Mouse (Mus musculus) lung, embryonic 15.5 days (tissue): ENCODE data around the gene Psmd1. TPM values are rescaled to one million over a fixed set of nuclear protein-coding genes. Genes with fewer than 3 reads are reported as not detected.

Experiments
- ATAC-seq: fragments of 200-750 bp; cut with Nextera tagmentation; 2 replicates; pipeline ENCODE4 v1.8.0; 2017; ENCODE audit warnings: moderate number of reproducible peaks, borderline replicate concordance; ENCODE audit not compliant: low FRiP score, low TSS enrichment; ENCODE audit errors: extremely low read depth
- H3K27ac ChIP-seq: fragments of 300-500 bp; sonication (generic); 2 replicates; pipeline ENCODE4 v1.5.1; 2015; ENCODE audit warnings: moderate library complexity, mild to moderate bottlenecking, inconsistent platforms
- H3K27me3 ChIP-seq: fragments of 300-500 bp; sonication (generic); 2 replicates; pipeline ENCODE4 v1.6.1; 2015; ENCODE audit warnings: inconsistent platforms
- H3K36me3 ChIP-seq: fragments of 300-500 bp; sonication (generic); 2 replicates; pipeline ENCODE4 v1.6.1; 2015; ENCODE audit warnings: inconsistent platforms
- H3K4me1 ChIP-seq: fragments of 300-500 bp; sonication (generic); 2 replicates; pipeline ENCODE4 v1.6.1; 2015; ENCODE audit warnings: inconsistent platforms
- H3K4me2 ChIP-seq: fragments of 300-500 bp; sonication (generic); 2 replicates; pipeline ENCODE4 v1.6.1; 2015; ENCODE audit warnings: inconsistent platforms, mild to moderate bottlenecking, moderate library complexity
- H3K4me3 ChIP-seq: fragments of 300-500 bp; sonication (generic); 2 replicates; pipeline ENCODE4 v1.5.1; 2015; ENCODE audit warnings: mild to moderate bottlenecking, inconsistent platforms
- H3K9ac ChIP-seq: fragments of 300-500 bp; sonication (generic); 2 replicates; pipeline ENCODE4 v1.6.1; 2015; ENCODE audit warnings: inconsistent platforms
- H3K9me3 ChIP-seq: fragments of 300-500 bp; sonication (generic); 2 replicates; pipeline ENCODE4 v1.6.1; 2016; ENCODE audit warnings: inconsistent platforms
- WGBS: fragments of 180-500 bp; shearing (Covaris S2); methylation state at CpG from one replicate; pipeline ENCODE4 v1.1.7; 2015; 5-methylcytosine and 5-hydroxymethylcytosine counted together
- polyA plus RNA-seq: library from polyadenylated mRNA; unstranded; fragments of >200 nt; fragmentation: Nextera tagmentation; extraction: Ambion mirVana; gene quantifications from 2 replicates; pipeline ENCODE4 v1.2.1, GENCODE M21; 2015

The Psmd1 gene
- polyA plus RNA-seq, 1 experiment from 2014 or later, result 176 TPM

DNA sequence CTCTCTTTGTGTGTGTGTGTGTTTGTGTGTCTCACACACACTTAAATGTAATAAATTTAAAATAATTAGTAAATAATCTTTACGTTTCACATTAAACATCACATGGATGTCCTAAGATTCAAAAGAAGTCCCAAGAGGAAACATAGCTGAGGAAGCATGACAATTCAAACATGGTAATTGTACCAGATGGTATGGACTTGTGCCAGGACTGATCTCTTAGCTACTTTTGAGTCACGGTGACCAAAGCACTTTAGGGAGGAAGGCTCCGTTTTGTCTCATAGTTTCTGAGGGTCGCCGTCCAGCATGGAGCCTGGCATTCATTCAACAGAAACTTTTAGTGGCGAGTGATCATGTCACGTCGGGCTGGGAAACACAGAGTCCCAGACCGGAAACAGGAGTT lies 84.0 kb downstream of the Psmd1 start:
- no peak overlapping the region for H3K4me3 ChIP-seq
- 67% methylated on average over 9 of the region's 9 CpGs for WGBS
- no peak for ATAC-seq
- H3K4me1 ChIP-seq, result no peaks in the 10 kb centered on the region
- H3K27ac ChIP-seq, result no peak overlapping the region
- no peak overlapping the region for H3K4me2 ChIP-seq
- no peaks in the 10 kb centered on the region for H3K36me3 ChIP-seq
- H3K9me3 ChIP-seq, result no peaks in the 10 kb centered on the region
- H3K9ac ChIP-seq, result no peak overlapping the region
- H3K27me3 ChIP-seq, result no peaks in the 10 kb centered on the region

GRCm38 (mm10) chr1:86150929-86151328 lies 86.7 kb downstream of the Psmd1 start:
- no peak overlapping the region for H3K4me3 ChIP-seq
- no peak overlapping the region for H3K27ac ChIP-seq
- H3K4me2 ChIP-seq, result no peak overlapping the region
- H3K9me3 ChIP-seq, result no peaks in the 10 kb centered on the region
- peaks cover 13% of the 10 kb centered on the region for H3K4me1 ChIP-seq
- no peak for ATAC-seq
- no peak overlapping the region for H3K9ac ChIP-seq
- H3K27me3 ChIP-seq, result no peaks in the 10 kb centered on the region
- 77% methylated on average over 6 of the region's 6 CpGs for WGBS
- no peaks in the 10 kb centered on the region for H3K36me3 ChIP-seq

DNA sequence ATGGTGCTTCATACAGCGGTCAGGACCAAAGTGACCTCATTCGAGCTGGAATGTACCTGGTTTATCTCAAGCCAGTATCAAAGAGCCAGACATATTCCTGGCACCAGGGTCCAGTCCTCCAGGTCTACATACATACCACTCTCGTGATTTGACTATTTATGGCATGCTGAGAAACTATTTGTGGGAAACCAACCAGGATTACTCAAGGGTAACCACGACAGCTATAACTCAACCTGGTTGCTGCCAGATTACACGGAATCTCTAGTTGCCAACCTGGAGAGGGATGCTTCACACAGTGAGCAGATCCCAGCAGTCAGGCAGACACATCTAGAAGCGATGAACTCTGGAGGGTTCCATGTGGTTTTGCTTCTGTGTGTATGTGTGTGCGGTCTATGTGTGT lies 87.2 kb downstream of the Psmd1 start:
- WGBS, result 85% methylated on average over 7 of the region's 7 CpGs
- no peak overlapping the region for H3K4me3 ChIP-seq
- H3K4me1 ChIP-seq, result peaks cover 13% of the 10 kb centered on the region
- no peaks in the 10 kb centered on the region for H3K27me3 ChIP-seq
- ATAC-seq, result no peak
- H3K4me2 ChIP-seq, result no peak overlapping the region
- no peaks in the 10 kb centered on the region for H3K36me3 ChIP-seq
- H3K9me3 ChIP-seq, result no peaks in the 10 kb centered on the region
- no peak overlapping the region for H3K27ac ChIP-seq
- H3K9ac ChIP-seq, result no peak overlapping the region

DNA sequence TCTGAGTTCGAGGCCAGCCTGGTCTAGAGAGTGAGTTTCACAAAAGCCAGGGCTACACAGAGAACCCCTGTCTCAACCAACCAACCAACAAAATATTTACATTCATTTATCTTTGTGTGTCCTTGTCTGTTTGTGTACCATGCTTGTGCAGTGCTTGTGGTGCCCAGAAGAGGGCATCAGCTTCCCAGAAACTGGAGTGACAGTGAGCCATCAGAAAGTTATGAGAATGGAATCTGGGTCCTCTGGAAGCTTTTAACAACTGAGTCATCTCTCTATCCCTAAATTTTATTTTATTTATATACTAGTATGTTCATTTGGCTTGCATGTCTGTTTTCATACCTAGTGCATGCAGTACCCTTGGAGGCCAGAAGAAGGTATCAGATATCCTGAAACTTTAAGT lies 88.4 kb downstream of the Psmd1 start:
- Histone ChIP-seq H3K4me1 (peaks cover 13% of the 10 kb centered on the region), H3K4me3 (no peak overlapping the region), H3K4me2 (no peak overlapping the region), H3K27me3 (no peaks in the 10 kb centered on the region), H3K27ac (no peak overlapping the region), H3K36me3 (no peaks in the 10 kb centered on the region), H3K9me3 (no peaks in the 10 kb centered on the region), H3K9ac (no peak overlapping the region)
- ATAC-seq, result no peak
- 93% methylated on average over 1 of the region's 1 CpGs for WGBS

- no peaks in the 10 kb centered on the region for H3K27me3 ChIP-seq
- WGBS, result 3% methylated on average over 40 of the region's 40 CpGs
- H3K9ac ChIP-seq, result peak within 1 kb of the TSS; percentile 81
- H3K4me3 ChIP-seq, result peak within 1 kb of the TSS; percentile 94
- H3K4me1 ChIP-seq, result peaks cover 13% of the 10 kb centered on the region
- peak; percentile 100 for ATAC-seq
- H3K27ac ChIP-seq, result peak within 1 kb of the TSS; percentile 73
- H3K4me2 ChIP-seq, result peak within 1 kb of the TSS; percentile 82
- H3K9me3 ChIP-seq, result no peaks in the 10 kb centered on the region
- no peaks in the 10 kb centered on the region for H3K36me3 ChIP-seq
Measured at GRCm38 (mm10) chr1:86154133-86154823, 90.1 kb downstream of the Psmd1 start, which contains the start of gene Armc9. Armc9 (plus strand) TSS chr1:86154780.

- ATAC-seq, result no peak
- H3K4me2 ChIP-seq, result peak overlapping the region; percentile 82
- no peaks in the 10 kb centered on the region for H3K9me3 ChIP-seq
- no peaks in the 10 kb centered on the region for H3K27me3 ChIP-seq
- peaks cover 13% of the 10 kb centered on the region for H3K4me1 ChIP-seq
- 2% methylated on average over 18 of the region's 18 CpGs for WGBS
- peak overlapping the region; percentile 94 for H3K4me3 ChIP-seq
- peak overlapping the region; percentile 81 for H3K9ac ChIP-seq
- H3K36me3 ChIP-seq, result no peaks in the 10 kb centered on the region
- no peak overlapping the region for H3K27ac ChIP-seq
Measured at GRCm38 (mm10) chr1:86154824-86155164, 90.6 kb downstream of the Psmd1 start.

GRCm38 (mm10) chr1:86156075-86156474 lies 91.9 kb downstream of the Psmd1 start:
- H3K9me3 ChIP-seq, result no peaks in the 10 kb centered on the region
- no peak overlapping the region for H3K4me3 ChIP-seq
- ATAC-seq, result no peak
- H3K4me2 ChIP-seq, result no peak overlapping the region
- H3K9ac ChIP-seq, result peak overlapping the region; percentile 17; the same call in 1 of the 2 replicates
- peaks cover 12% of the 10 kb centered on the region for H3K36me3 ChIP-seq
- H3K27me3 ChIP-seq, result no peaks in the 10 kb centered on the region
- H3K27ac ChIP-seq, result no peak overlapping the region
- WGBS, result 82% methylated on average over 3 of the region's 3 CpGs
- peaks cover 13% of the 10 kb centered on the region for H3K4me1 ChIP-seq

- 83% methylated on average over 6 of the region's 6 CpGs for WGBS
- peaks cover 13% of the 10 kb centered on the region for H3K4me1 ChIP-seq
Measured at GRCm38 (mm10) chr1:86156595-86156994, 92.4 kb downstream of the Psmd1 start.

DNA sequence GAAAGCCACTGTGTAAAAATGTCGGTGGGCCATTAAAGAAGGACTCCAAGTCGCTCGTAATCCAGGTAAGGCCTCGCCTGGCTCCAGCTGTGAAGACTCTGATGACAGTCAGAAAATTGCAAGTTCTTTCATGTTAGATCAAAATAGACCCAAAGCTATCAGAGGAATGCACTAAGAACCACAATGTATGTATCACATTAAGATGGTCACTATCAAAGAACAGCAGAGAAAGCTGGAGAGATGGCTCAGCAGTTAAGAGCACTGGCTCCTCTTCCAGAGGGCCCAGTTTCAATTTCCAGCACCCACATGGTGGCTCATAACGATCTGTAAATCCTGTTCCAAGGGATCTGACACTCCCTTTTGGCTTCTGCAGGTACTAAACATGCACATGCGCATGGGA lies 95.9 kb downstream of the Psmd1 start:
- Histone ChIP-seq H3K27me3 (no peaks in the 10 kb centered on the region), H3K4me3 (no peak overlapping the region), H3K4me1 (peaks cover 9% of the 10 kb centered on the region), H3K4me2 (no peak overlapping the region), H3K27ac (no peak overlapping the region), H3K9me3 (no peaks in the 10 kb centered on the region), H3K36me3 (peaks cover 38% of the 10 kb centered on the region), H3K9ac (no peak overlapping the region)
- WGBS, result 86% methylated on average over 6 of the region's 6 CpGs
- ATAC-seq, result no peak

More at GRCm38 (mm10) chr1:86156595-86156994, 92.4 kb downstream of the Psmd1 start:
- no peak for ATAC-seq
- no peaks in the 10 kb centered on the region for H3K9me3 ChIP-seq
- H3K36me3 ChIP-seq, result peaks cover 17% of the 10 kb centered on the region
- H3K27ac ChIP-seq, result no peak overlapping the region
- no peak overlapping the region for H3K4me2 ChIP-seq
- no peak overlapping the region for H3K9ac ChIP-seq
- H3K4me3 ChIP-seq, result no peak overlapping the region
- H3K27me3 ChIP-seq, result no peaks in the 10 kb centered on the region

DNA sequence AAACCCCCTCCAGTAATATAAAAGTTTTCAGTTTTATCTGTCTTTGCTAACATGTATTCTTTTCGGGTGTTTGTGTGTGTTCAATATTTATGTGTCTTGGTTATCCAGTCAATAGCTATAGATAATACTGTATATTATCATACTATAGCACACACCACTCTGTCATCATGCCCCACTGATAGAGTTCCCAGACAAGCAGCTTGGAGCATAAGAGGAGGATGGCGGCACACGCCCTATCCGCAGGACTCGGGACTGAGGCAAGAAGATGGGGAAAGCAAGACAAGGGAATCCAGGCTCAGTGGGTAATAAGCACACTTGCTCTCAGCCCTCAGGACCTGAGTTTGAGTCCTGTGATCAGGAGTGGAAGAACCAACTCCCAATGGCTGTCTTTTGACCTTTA lies 96.3 kb downstream of the Psmd1 start:
- Histone ChIP-seq H3K36me3 (peaks cover 38% of the 10 kb centered on the region), H3K9me3 (no peaks in the 10 kb centered on the region), H3K4me2 (no peak overlapping the region), H3K4me1 (peaks cover 4% of the 10 kb centered on the region), H3K9ac (no peak overlapping the region), H3K27me3 (no peaks in the 10 kb centered on the region), H3K4me3 (no peak overlapping the region), H3K27ac (no peak overlapping the region)
- 92% methylated on average over 5 of the region's 5 CpGs for WGBS
- no peak for ATAC-seq

DNA sequence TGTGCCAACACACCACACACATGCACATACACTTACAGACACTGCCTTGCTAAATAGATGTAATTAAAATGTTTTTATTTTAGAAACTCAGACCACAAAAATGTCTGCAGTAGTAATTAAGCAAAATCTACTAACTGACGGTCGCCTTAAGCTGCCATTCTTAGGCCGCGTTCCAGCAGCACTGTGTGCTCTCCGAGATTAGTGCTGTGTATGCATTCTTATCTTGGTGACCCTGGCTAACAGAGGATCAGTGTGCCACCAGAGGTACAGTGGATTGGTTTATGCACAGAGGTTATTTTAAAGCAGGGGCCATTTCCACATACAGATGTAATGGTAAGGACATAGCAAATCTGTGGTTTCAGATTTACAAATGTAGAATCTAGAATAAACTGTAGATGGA lies 96.9 kb downstream of the Psmd1 start:
- H3K4me3 ChIP-seq, result no peak overlapping the region
- H3K27ac ChIP-seq, result no peak overlapping the region
- H3K9ac ChIP-seq, result no peak overlapping the region
- peaks cover 38% of the 10 kb centered on the region for H3K36me3 ChIP-seq
- no peaks in the 10 kb centered on the region for H3K9me3 ChIP-seq
- no peak overlapping the region for H3K4me2 ChIP-seq
- no peaks in the 10 kb centered on the region for H3K27me3 ChIP-seq
- no peak for ATAC-seq
- H3K4me1 ChIP-seq, result no peaks in the 10 kb centered on the region
- 85% methylated on average over 5 of the region's 5 CpGs for WGBS

DNA sequence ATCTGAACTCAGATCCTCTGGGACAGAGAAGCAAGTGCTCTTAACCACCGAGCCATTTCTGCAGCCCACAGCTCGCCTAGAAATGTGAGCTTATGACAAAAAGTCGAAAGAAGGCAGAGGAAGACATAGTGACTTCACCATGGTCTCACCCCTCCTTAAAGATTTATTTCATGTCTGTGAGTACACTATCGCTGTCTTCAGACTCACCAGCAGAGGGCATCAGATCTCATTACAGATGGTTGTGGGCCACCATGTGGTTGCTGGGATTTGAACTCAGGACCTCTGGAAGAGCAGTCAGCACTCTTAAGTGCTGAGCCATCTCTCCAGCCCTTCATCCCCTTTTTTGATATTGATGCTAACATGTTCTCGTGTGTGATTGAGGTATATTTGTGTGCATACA lies 110.4 kb downstream of the Psmd1 start:
- Histone ChIP-seq H3K27ac (no peak overlapping the region), H3K4me3 (no peak overlapping the region), H3K4me1 (no peaks in the 10 kb centered on the region), H3K4me2 (no peak overlapping the region), H3K36me3 (0 out of 2 replicates have a peak, but pooled peaks cover 19% of the 10 kb centered on the region), H3K27me3 (no peaks in the 10 kb centered on the region), H3K9ac (no peak overlapping the region), H3K9me3 (no peaks in the 10 kb centered on the region)
- ATAC-seq, result no peak
- WGBS, result 88% methylated on average over 5 of the region's 5 CpGs

- H3K27ac ChIP-seq, result no peak overlapping the region
- WGBS, result 50% methylated on average over 2 of the region's 2 CpGs
- H3K27me3 ChIP-seq, result no peaks in the 10 kb centered on the region
- ATAC-seq, result no peak
- no peaks in the 10 kb centered on the region for H3K4me1 ChIP-seq
- H3K9ac ChIP-seq, result no peak overlapping the region
- no peak overlapping the region for H3K4me2 ChIP-seq
- H3K4me3 ChIP-seq, result no peak overlapping the region
- H3K9me3 ChIP-seq, result no peaks in the 10 kb centered on the region
- 0 out of 2 replicates have a peak, but pooled peaks cover 18% of the 10 kb centered on the region for H3K36me3 ChIP-seq
Measured at GRCm38 (mm10) chr1:86176066-86176465, 111.9 kb downstream of the Psmd1 start.
